Mouse (Mus musculus) MEL-GATA-1-ER (cell line): ENCODE results near the gene Btg2.
A peak's percentile ranks its signal among the peaks of the same experiment; 100 is the strongest.

Experiments
- DNase-seq: peaks from one replicate; pipeline ENCODE4 v3.0.0-alpha.2; 2012; ENCODE audit warnings: low read depth; ENCODE audit errors: extremely low read depth

The Btg2 gene

DNA sequence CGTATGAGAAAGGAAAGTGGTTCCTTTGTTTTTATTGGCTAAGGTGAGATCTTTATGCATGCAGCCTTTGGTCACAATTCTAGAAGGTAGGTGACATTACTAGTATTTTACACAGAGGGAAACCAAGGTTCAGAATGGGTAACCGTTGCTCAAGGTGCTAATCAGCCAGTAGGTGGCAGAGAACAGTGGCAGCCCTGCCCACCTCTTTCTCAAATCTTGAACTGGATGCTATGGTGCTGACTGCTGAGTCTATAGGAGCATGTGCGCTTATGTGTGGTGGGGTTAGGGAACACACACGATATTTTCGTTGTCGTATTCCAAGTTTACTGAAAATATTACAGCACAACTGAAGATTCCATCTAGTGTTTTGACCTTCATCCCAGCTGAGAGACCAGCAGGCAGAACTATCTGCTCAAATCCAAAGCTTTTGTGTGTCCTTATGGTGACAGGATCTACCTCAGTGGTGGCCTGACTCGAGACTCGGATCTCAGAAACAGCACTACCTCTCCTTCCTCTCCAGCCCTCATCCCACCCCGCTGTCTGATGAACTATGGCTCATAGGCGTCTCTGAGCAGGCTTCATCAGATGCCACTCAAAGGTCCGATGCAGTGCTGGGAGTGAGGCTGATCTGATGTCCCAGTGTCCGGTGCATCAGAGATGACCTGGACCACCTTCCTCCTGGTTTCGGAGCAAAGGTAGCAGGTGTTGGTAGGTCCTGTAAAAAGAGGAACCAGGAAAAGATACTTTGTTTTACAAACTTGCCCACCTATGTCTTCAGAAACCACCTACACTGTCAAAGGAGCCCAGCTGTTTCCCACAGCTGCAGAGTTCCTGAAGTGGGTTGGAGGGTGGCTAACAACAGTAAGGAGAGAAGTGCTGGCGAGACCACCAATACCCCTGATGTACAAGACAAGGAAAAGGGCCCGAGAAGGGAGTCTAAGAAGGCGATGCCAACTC lies 18.9 kb downstream of the Btg2 start:
- no peak for DNase-seq

DNA sequence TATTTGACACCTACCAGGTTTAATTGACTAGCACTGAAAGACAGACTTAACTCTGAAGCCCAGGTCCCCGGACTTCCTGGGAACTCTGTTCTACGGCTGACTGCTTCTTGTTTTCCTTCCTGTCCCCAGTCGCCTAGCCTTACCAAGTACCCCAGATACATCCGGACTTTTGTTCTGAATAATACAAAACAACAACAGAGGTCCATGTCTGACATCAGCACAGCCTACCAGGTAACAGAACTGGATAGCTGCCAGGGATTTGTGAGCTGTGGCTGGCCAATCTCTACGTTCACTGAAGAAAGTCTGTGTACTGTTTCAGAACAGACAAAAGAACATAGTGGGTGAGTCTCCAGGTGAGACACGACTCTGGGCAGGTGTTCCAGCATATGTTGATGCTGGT lies 20.1 kb downstream of the Btg2 start:
- DNase-seq = no peak

DNA sequence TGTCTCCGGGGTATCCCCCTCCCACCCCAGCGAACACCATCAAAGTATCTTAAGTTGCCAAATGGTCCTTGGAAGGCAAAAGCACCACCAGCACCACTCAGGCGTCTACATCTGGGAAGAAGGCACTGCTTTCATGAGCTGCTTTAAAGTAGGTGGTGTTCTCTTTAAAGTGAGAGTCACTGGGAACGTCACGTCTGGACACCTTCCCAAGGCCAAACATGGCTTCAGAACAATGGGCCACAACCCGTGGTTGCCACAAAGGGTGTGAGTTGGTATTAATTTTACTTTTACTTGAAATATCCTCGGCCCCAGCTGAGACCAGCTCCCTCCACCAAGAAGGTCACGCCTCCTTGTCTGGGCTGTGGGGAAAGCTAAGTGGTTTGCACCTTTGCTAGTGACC lies 21.2 kb downstream of the Btg2 start:
- DNase-seq = no peak

GRCm38 (mm10) chr1:134056285-134056684 lies 22.6 kb downstream of the Btg2 start:
- no peak for DNase-seq

DNA sequence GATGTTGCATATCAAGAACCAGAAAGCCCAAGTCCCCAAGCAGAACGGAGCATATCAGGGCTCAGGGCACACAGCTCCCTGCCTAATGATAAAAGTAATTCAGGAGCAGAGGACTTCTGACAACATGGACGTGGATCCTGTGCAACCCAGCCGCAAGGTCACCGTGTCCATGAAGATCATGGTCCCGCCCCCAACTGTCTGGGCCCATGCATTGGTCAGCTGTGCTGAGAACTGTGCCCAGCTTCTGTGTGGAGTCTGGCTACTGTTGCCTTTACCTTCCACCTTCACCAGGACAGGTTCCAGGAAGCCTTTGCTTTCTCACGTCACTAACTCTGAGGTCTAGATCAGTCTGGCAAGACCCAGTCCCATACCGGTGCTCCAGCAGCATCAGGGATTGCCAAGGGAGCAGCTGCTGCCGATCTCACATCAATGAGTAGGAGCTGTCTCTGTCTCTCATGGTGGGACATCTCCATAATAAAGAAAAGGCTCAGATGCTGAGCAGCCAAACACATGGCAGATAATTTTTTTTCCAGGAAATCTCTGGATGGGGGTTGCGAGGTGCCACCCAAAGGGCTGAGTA lies 23.2 kb downstream of the Btg2 start:
- no peak for DNase-seq

- no peak for DNase-seq
Measured at GRCm38 (mm10) chr1:134055058-134055457, 23.9 kb downstream of the Btg2 start.

- peak; percentile 70 for DNase-seq
Measured at GRCm38 (mm10) chr1:134053207-134053606, 25.7 kb downstream of the Btg2 start.

DNA sequence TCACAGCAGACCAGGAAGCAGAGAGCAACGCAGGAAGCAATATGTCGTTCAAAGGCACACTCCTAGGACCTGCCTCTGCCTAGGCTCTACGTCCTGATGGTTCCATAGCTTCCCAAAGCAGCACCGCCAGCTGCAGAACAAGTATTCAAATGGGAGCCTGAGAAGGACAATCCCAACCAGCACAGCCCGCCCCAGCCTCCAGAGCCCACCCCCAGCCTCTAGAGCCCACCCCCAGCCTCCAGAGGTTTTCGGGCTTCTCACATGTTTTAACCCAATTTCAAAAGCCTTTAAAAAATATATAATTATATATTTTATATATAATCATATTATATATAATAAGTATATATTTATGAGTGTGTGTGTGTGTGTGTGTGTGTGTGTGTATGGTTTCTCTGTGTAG lies 29.4 kb downstream of the Btg2 start:
- DNase-seq = no peak

DNA sequence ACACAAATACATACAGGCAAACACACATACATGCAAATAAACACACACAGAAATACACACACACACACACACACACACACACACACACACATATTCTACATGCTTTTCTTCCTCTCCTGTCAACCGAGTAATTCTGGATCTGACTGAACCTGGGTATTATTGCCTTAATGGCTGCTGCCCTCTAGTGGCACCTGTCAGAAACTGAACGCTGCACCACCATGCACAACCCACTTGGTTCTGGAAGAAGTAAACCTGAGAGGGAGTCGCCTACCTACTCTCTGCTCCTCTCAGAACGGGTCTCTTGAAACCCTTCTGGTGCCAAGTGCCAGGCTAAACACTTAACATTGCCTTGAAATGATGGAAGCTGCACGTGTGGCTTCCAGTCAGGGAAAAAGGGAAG lies 30.2 kb downstream of the Btg2 start:
- peak; percentile 54 for DNase-seq

- DNase-seq = no peak
Measured at GRCm38 (mm10) chr1:134047431-134047830, 31.5 kb downstream of the Btg2 start.

GRCm38 (mm10) chr1:134046387-134046786 lies 32.5 kb downstream of the Btg2 start:
- DNase-seq = no peak

DNA sequence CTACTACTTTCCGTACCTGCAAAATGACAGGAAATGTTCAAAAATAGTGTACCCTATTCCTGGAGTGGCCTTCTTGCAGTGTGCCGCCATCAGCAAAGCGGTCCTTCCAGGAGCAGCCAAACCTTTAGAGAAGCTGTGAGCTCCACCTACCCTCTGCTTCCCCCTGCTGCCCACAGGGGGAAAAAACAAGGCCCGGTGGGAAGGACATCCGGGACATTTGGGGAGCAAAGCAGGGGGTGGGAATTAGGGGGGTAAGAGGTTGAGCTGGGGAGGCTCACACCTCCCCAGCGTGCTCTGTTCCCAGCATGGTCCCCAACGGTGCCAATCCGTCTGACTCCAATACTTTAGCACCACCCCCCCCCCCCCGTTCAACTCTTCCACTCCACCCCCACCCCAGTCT lies 32.9 kb downstream of the Btg2 start:
- no peak for DNase-seq

GRCm38 (mm10) chr1:134044805-134045204 lies 34.1 kb downstream of the Btg2 start:
- no peak for DNase-seq

DNA sequence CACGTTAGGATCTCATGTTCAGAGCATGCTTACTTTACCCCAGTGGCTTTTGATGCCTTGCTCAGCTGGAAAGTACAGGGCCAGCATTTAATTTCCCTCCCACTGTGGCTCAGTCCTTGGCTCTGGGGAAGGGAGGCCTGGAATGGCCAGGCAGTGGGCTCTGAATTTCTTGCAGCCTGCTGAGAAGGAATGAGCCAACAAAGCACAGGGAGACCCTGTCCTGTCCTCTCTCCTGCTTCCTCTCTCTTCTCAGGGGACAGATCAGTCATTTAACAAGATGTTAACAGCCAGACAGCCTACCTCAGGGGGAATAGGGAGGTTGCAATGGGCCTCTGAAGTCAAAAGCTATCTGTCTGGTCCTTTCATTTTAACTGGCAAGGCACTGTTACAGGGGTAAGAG lies 36.6 kb downstream of the Btg2 start:
- DNase-seq = no peak

DNA sequence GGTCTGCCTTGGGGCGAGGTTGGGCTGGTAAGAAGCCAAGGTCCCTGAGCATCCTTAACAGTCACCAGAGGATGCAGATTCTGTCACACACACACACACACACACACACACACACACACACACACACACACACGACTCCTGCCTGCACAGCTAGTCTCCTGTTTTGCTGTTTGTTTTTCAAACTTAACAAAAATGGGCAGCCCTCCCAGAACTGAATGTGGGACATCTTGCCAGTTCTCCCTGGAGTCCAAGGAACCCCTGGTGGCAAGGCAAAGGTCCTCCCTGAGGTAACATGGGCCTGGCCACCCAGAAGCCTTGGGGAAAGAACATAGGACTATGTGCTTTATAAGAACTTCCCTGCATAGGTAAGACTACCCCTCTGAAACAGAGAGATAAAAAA lies 37.0 kb downstream of the Btg2 start:
- no peak for DNase-seq

- no peak for DNase-seq
Measured at GRCm38 (mm10) chr1:134039361-134039760, 39.6 kb downstream of the Btg2 start.

- DNase-seq = no peak
Measured at GRCm38 (mm10) chr1:134038336-134038735, 40.6 kb downstream of the Btg2 start.

- no peak for DNase-seq
Measured at GRCm38 (mm10) chr1:134037172-134037571, 41.7 kb downstream of the Btg2 start, which contains the start of gene Fmod. Fmod (plus strand) TSS chr1:134037254.

GRCm38 (mm10) chr1:134036492-134036891 lies 42.4 kb downstream of the Btg2 start:
- DNase-seq = no peak

GRCm38 (mm10) chr1:134028161-134028846 lies 50.6 kb downstream of the Btg2 start:
- DNase-seq = no peak

DNA sequence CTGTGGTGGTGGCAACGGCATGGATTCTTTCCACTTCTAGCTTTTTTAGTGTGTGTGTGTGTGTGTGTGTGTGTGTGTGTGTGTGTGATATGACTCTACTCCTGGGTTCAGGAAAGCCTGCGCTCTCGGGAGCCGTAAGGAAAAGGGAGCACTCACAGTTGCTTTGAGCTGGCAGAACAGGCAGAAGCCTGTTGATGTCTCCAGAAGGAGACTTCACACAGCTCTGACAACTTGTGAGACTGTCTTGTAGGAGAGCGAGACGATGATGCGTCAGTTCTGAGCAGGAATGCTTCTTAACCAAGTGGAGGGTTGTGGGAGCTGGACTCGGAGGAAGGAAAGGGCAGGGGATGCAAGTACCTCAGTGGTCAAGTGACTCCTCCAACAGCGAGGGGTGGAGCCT lies 52.2 kb downstream of the Btg2 start:
- DNase-seq = no peak

DNA sequence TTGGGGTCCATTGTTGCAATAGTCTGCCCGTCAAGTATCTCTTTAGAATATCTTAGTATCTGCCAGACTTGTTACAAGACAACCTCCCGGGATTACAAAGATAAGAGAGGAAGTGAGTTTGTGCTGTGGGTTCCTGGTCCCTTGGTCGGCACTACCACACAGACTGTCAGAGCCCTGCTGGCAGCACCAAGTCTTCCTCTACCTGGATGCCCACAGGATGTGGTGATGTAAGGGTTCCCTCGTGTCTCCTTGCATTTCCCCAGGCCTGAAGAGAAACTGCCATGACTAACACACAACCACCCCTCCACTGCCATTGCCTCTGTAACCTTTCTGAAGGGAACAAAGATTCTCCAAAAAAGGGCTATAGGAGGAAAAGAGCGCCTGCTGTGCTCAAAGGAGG lies 52.9 kb downstream of the Btg2 start:
- DNase-seq = no peak
